Mouse (Mus musculus): Measurements from ENCODE around the gene Ndufa9. TPM values are rescaled to one million over a fixed set of nuclear protein-coding genes. Genes with fewer than 3 reads are reported as not detected.

Ndufa9 gene
- 10 to 100 TPM; 42.7 to 46.2 TPM for total RNA-seq (2023)

DNA sequence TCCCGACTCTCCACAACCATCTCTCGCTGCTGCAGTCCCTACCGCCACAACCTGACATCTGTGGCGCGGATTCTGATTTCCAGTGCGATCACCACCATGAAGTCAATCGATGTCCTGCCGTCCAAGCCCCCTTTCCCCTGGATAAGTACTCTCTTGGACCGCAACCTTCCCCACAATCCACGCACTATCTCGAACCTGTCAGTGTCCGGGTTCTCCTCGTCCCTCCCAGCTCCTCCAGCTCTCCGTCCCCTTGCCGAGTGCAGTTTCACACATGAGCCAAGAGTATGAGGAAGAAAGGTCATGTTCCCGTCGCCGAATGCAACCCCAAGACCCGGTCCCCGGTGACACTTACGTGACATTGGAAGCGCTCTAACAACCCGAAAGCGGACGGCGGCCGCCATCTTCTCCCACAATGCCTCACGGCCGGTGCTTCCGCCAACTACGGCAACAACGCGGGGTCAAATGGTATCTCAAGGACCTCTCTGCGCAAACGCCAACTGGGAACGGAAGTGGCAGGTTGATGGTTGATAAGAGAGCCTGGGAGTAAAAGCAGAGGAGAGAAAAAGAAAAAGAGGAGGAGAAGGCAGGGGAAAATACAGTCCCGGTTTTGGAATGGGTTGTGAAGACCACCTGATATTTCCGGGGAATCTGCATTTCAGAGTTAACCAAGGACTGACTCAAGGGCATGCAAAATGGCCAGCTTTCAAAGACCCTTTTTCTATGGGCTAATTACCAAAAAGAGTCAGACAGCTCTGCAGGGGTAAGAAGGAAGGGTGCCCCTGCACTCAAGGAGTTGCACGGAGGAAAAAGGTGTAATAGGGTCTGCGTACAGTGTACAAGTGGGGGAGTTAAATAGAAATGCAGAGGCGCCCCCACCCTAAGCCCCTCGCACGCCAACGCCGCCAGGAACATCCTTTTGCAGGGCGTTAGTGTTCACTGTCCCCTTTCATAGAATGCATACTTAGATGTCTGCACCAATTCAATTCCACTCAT is at the start of gene Ndufa9:
Gene Ndufa9, minus strand, starts transcription at position 425 of the 993 bp plus-strand sequence.

DNA sequence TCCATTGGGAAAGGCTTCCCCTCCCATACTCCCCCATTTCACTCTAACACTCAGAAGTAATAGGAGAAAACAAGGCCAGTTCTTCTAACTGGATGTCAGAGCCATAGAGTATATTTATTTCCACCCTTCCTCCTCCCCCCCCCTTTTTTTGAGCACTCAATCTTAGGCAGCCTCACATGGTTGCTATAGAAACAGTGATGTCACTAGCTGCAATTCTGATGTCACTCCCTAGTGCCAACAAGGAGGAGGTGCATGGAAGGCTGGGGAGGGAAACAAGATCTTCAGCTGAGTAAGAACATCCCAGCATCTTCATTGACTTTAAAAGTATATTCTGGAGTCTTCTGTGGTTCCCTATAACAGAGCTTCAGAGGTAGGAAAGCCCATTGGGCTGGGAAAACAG is 3.9 kb upstream of the Ndufa9 start, which contains the start of gene Akap3:
Gene Akap3, plus strand, starts transcription at position 218 of the 400 bp plus-strand sequence.

Other genes starting within 250 kb of the Ndufa9 start
- gene Kcna1, start 202.8 kb downstream of the Ndufa9 start, total RNA-seq (2023), result not detected
- not detected for gene Kcna6, start 108.5 kb downstream of the Ndufa9 start, total RNA-seq (2023)
- not detected for gene Akap3, start 4.0 kb upstream of the Ndufa9 start, total RNA-seq (2023)
- not detected for gene Dyrk4, start 72.7 kb upstream of the Ndufa9 start, total RNA-seq (2023)
- gene Rad51ap1, start 90.5 kb upstream of the Ndufa9 start, total RNA-seq (2023), result 10 to 100 TPM; 18.0 to 20.3 TPM
- 10 to 100 TPM; 16.9 to 20.3 TPM for gene D6Wsu163e, start 90.8 kb upstream of the Ndufa9 start, total RNA-seq (2023)
- gene Fgf6, start 166.4 kb upstream of the Ndufa9 start, total RNA-seq (2023), result not detected
- gene Fgf23, start 223.8 kb upstream of the Ndufa9 start, total RNA-seq (2023), result not detected

Measured in neutrophil, adult 59 days (primary cell).